Mouse (Mus musculus): ENCODE measurements at regions not wholly inside any gene's neighbourhood (a gene's known extent, or its start where the extent isn't known, plus 50 kb on each side); places are given as distances from the start of the nearest gene placed in this dataset.

DNA sequence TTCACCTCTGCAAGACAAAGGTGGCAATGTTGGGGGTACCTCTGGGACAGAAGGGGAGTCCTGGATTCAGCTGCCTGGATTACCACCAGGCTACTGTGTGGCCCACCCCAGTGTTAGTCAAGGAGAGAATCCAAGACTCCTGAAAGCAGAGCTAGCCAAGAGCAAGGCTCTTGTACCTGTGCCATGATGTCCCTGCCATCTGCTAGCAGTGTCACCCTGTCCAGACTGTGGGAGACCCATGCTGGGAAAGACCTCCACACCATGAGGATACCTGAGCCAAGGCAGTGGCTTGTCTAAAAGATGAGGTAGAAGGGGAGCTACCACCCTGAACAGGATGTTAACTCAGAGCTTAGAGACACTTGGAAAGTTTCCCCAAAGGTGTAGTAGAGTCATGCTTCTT, 79.6 kb upstream of the Smim23 start:
- Histone ChIP-seq H3K27me3 (no peaks in the 10 kb centered on the region), H3K4me3 (no peak overlapping the region), H3K4me2 (no peak overlapping the region), H3K9me3 (replicated peaks) (no peaks in the 10 kb centered on the region), H3K27ac (no peak overlapping the region), H3K4me1 (replicated peaks) (peaks cover 8% of the 10 kb centered on the region), H3K9ac (no peak overlapping the region), H3K36me3 (no peaks in the 10 kb centered on the region)
- ATAC-seq (replicated peaks; ENCODE audit: insufficient number of reproducible peaks, insufficient read depth, low FRiP score, low read depth): no peak

GRCm38 (mm10) chr11:32903389-32903788, 79.0 kb upstream of the Smim23 start:
- no peak overlapping the region for H3K9ac ChIP-seq
- no peak overlapping the region for H3K4me2 ChIP-seq
- H3K27me3 ChIP-seq: no peaks in the 10 kb centered on the region
- no peaks in the 10 kb centered on the region for H3K9me3 ChIP-seq (replicated peaks)
- no peak for ATAC-seq (replicated peaks; ENCODE audit: insufficient number of reproducible peaks, insufficient read depth, low FRiP score, low read depth)
- WGBS: 67% methylated on average over 3 of the region's 3 CpGs
- no peak overlapping the region for H3K4me3 ChIP-seq
- peaks cover 8% of the 10 kb centered on the region for H3K4me1 ChIP-seq (replicated peaks)
- H3K36me3 ChIP-seq: no peaks in the 10 kb centered on the region
- no peak overlapping the region for H3K27ac ChIP-seq

DNA sequence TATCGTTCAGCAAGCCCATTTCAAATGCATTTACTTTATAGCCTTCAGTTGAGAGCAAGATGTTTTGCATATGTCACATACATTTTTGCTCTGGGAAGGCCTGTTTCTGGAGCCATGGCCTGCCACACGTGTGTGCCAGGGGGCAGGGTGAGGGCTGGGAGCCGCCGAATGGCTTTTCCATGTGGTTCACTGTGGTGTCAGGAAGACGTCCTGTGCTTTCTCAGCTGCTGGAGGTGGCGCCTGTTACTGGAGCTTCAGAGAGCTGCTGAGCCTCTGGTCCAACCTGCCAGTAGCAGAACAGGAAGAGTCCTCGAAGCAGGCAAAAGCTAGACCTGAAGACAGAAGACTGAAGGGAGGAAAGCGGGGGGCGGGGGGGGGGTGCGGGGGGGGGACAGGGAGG, 78.5 kb upstream of the Smim23 start:
- Histone ChIP-seq H3K9ac (no peak overlapping the region), H3K27ac (no peak overlapping the region), H3K4me3 (no peak overlapping the region), H3K4me2 (no peak overlapping the region), H3K9me3 (replicated peaks) (no peaks in the 10 kb centered on the region), H3K4me1 (replicated peaks) (peaks cover 6% of the 10 kb centered on the region), H3K27me3 (no peaks in the 10 kb centered on the region), H3K36me3 (no peaks in the 10 kb centered on the region)
- ATAC-seq (replicated peaks; ENCODE audit: insufficient number of reproducible peaks, insufficient read depth, low FRiP score, low read depth): no peak
- 43% methylated on average over 8 of the region's 10 CpGs for WGBS

DNA sequence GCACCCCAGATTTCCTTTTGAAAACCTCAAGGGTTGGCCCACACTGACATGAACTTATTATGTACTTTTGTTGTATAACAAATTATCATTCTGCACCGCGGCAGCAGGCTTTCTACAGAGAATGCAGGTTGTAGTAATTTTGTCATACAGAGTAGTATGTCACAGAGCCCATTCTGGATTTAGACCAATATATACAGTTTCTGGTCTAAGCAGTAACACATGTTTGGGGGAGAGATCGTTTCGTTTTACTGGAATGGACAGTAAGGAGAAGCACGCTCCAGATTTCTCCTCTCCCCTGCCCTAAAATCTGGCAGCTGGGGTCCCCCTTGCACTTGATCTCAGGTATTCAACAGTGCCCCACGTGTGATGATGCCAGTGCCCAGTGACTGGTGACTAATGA, 76.0 kb upstream of the Smim23 start:
- Histone ChIP-seq H3K27me3 (no peaks in the 10 kb centered on the region), H3K4me3 (no peak overlapping the region), H3K9me3 (replicated peaks) (no peaks in the 10 kb centered on the region), H3K36me3 (no peaks in the 10 kb centered on the region), H3K9ac (no peak overlapping the region), H3K4me2 (no peak overlapping the region), H3K4me1 (replicated peaks) (no peaks in the 10 kb centered on the region), H3K27ac (no peak overlapping the region)
- no peak for ATAC-seq (replicated peaks; ENCODE audit: insufficient number of reproducible peaks, insufficient read depth, low FRiP score, low read depth)
- 71% methylated on average over 6 of the region's 6 CpGs for WGBS

DNA sequence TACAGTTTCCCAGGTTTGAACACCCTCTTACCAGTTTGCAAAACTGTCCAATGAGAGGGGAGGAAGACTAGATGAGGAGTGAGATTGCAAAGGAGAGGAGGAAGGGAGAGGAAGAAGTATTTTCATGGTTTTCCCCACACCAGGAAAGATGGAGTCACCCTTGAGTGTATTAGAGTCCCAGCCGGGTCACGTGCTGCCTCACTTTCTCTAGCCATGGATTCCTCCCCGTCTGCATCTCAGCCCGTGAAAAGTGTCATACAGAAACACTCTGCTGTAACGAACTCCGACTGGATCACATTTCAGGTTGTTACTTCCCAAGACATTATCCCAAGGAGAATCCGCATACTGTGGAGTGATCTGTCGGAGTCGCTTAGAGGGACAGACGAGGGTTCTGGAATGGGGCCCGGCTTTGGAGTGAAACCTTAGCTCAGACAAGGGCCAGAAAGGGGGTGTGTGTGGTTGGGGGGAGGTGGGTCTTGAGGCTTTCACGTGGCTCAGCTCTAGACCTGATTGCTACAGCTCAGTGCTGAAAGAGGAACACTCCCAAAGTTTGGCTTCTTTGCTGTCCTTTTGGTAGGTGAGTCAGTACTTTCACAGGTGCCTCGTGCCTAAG, 75.3 kb upstream of the Smim23 start:
- Histone ChIP-seq H3K4me1 (replicated peaks) (no peaks in the 10 kb centered on the region), H3K4me2 (no peak overlapping the region), H3K27ac (no peak overlapping the region), H3K4me3 (no peak overlapping the region), H3K9me3 (replicated peaks) (no peaks in the 10 kb centered on the region), H3K9ac (no peak overlapping the region), H3K36me3 (no peaks in the 10 kb centered on the region), H3K27me3 (no peaks in the 10 kb centered on the region)
- no peak for ATAC-seq (replicated peaks; ENCODE audit: insufficient number of reproducible peaks, insufficient read depth, low FRiP score, low read depth)
- WGBS: 58% methylated on average over 13 of the region's 13 CpGs

- H3K9me3 ChIP-seq (replicated peaks): no peaks in the 10 kb centered on the region
- 0 out of 2 replicates have a peak, but pooled peaks cover 8% of the 10 kb centered on the region for H3K27me3 ChIP-seq
These were observed 71.0 kb upstream of the Smim23 start for GRCm38 (mm10) chr11:32895400-32895799.

DNA sequence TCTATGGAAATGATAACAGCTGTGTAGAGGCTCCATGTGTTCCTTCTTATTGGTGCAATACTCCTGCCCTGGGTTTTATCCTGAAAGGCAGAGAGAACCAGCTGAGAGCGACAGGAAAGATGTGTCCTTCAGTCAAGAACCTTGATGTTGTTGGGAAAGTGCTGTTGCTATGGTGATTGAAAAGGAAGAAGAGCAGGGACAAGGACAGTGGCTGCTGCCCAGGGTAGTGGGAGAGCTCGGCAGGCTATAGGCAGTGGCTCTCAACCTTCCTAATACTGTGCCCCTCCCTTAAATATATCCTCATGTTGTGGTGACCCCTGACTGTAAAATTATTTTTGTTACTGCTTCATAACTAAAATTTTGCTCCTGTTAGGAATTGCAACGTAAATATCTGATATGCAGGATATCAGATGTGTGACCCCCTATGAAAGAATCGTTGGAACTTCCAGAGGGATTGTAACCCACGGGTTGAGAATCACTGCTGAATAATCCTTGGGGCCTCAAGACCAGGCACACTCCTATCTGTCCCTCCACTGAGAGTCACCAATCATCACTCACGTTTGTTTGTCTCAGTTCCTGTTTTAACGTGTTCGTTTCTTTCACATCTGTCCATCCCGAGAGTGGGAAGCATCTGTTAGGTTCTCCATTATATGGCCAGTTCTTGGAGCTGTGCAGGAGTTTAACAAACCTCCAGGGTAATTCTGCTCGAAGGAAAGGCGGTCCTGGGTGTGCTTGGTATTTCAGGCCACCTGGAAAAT, 68.9 kb upstream of the Smim23 start:
- no peaks in the 10 kb centered on the region for H3K36me3 ChIP-seq
- no peak overlapping the region for H3K27ac ChIP-seq
- no peak for ATAC-seq (replicated peaks; ENCODE audit: insufficient number of reproducible peaks, insufficient read depth, low FRiP score, low read depth)
- H3K9me3 ChIP-seq (replicated peaks): no peaks in the 10 kb centered on the region
- no peaks in the 10 kb centered on the region for H3K4me1 ChIP-seq (replicated peaks)
- H3K4me3 ChIP-seq: no peak overlapping the region
- WGBS: 55% methylated on average over 11 of the region's 11 CpGs
- peaks cover 11% of the 10 kb centered on the region; the same call in 1 of the 2 replicates for H3K27me3 ChIP-seq
- H3K9ac ChIP-seq: no peak overlapping the region
- H3K4me2 ChIP-seq: no peak overlapping the region

More at GRCm38 (mm10) chr11:32895400-32895799, 71.0 kb upstream of the Smim23 start:
- Histone ChIP-seq H3K9ac (no peak overlapping the region), H3K36me3 (no peaks in the 10 kb centered on the region), H3K27ac (no peak overlapping the region), H3K4me1 (replicated peaks) (no peaks in the 10 kb centered on the region), H3K4me3 (no peak overlapping the region), H3K4me2 (no peak overlapping the region)
- WGBS: 62% methylated on average over 3 of the region's 3 CpGs
- ATAC-seq (replicated peaks; ENCODE audit: insufficient number of reproducible peaks, insufficient read depth, low FRiP score, low read depth): no peak

GRCm38 (mm10) chr11:32892496-32892895, 68.1 kb upstream of the Smim23 start:
- 81% methylated on average over 5 of the region's 5 CpGs for WGBS
- H3K4me1 ChIP-seq (replicated peaks): no peaks in the 10 kb centered on the region
- peaks cover 15% of the 10 kb centered on the region; the same call in 1 of the 2 replicates for H3K27me3 ChIP-seq

GRCm38 (mm10) chr11:32889248-32889647, 64.8 kb upstream of the Smim23 start:
- H3K27ac ChIP-seq: no peak overlapping the region
- H3K27me3 ChIP-seq: peaks cover 16% of the 10 kb centered on the region
- no peak overlapping the region for H3K4me2 ChIP-seq
- no peak overlapping the region for H3K9ac ChIP-seq
- H3K4me1 ChIP-seq (replicated peaks): no peaks in the 10 kb centered on the region
- no peak for ATAC-seq (replicated peaks; ENCODE audit: insufficient number of reproducible peaks, insufficient read depth, low FRiP score, low read depth)
- no peaks in the 10 kb centered on the region for H3K36me3 ChIP-seq
- no peak overlapping the region for H3K4me3 ChIP-seq
- no peaks in the 10 kb centered on the region for H3K9me3 ChIP-seq (replicated peaks)
- WGBS: 24% methylated on average over 7 of the region's 7 CpGs

More at GRCm38 (mm10) chr11:32892496-32892895, 68.1 kb upstream of the Smim23 start:
- Histone ChIP-seq H3K36me3 (no peaks in the 10 kb centered on the region), H3K4me2 (no peak overlapping the region), H3K27ac (no peak overlapping the region), H3K9ac (no peak overlapping the region), H3K4me3 (no peak overlapping the region), H3K9me3 (replicated peaks) (no peaks in the 10 kb centered on the region)
- ATAC-seq (replicated peaks; ENCODE audit: insufficient number of reproducible peaks, insufficient read depth, low FRiP score, low read depth): no peak

- Histone ChIP-seq H3K4me2 (no peak overlapping the region), H3K4me3 (no peak overlapping the region), H3K9me3 (replicated peaks) (no peaks in the 10 kb centered on the region), H3K9ac (no peak overlapping the region), H3K4me1 (replicated peaks) (no peaks in the 10 kb centered on the region), H3K36me3 (no peaks in the 10 kb centered on the region), H3K27ac (no peak overlapping the region), H3K27me3 (peaks cover 6% of the 10 kb centered on the region)
- no peak for ATAC-seq (replicated peaks; ENCODE audit: insufficient number of reproducible peaks, insufficient read depth, low FRiP score, low read depth)
- 64% methylated on average over 4 of the region's 4 CpGs for WGBS
These were observed 60.3 kb upstream of the Smim23 start for GRCm38 (mm10) chr11:32884744-32885143.

DNA sequence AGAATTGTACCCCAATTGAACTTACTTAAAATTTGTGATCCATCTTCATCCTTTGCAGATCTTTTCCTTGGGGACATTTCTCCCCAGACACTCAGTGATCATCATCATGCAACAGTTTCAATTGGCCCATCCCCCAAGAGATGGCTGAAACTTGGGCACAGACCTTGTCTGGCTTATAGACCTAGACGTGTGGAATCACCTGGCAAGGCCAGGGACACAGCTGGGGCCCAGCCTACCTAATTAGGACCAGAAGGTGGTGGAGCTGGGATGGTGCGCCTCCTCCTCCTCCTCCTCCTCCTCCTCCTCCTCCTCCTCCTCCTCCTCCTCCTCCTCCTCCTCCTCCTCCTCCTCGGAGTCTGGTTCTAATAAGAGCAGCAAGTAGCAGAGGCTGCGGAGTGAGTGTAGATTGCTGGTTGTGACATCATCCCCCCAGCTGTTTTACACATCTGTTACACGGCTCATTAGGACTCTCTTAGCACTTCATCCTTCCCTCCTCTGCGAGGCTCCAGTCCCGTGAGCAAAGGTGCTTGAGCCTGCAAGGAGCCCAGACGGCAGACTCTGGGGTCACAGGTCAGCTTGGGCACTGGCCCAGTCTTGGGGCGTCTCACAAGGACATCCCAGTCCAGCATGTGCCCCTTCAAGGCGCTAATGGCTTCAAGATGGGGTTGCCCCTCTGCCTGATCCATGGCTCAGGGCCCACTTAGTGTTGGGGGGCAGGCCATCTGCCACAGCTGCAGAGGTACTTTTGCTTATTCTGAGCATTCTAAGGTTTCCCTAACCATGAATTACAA, 58.9 kb upstream of the Smim23 start:
- H3K4me2 ChIP-seq: no peak overlapping the region
- no peak for ATAC-seq (replicated peaks; ENCODE audit: insufficient number of reproducible peaks, insufficient read depth, low FRiP score, low read depth)
- H3K9ac ChIP-seq: no peak overlapping the region
- H3K9me3 ChIP-seq (replicated peaks): no peaks in the 10 kb centered on the region
- no peaks in the 10 kb centered on the region for H3K4me1 ChIP-seq (replicated peaks)
- H3K36me3 ChIP-seq: no peaks in the 10 kb centered on the region
- H3K27me3 ChIP-seq: peaks cover 4% of the 10 kb centered on the region
- H3K4me3 ChIP-seq: no peak overlapping the region
- H3K27ac ChIP-seq: no peak overlapping the region
- WGBS: 44% methylated on average over 9 of the region's 10 CpGs
